Mouse (Mus musculus): ENCODE measurements at regions not wholly inside any gene's neighbourhood (a gene's known extent, or its start where the extent isn't known, plus 50 kb on each side); places are given as distances from the start of the nearest gene placed in this dataset.

GRCm38 (mm10) chr14:80789131-80789530 is 805.2 kb downstream of the Olfm4 start:
- no peak overlapping the region for H3K4me3 ChIP-seq
- H3K4me2 ChIP-seq, result no peak overlapping the region
- WGBS, result 67% methylated on average over 1 of the region's 1 CpGs
- no peaks in the 10 kb centered on the region for H3K4me1 ChIP-seq
- no peak for ATAC-seq (ENCODE audit: borderline replicate concordance, extremely low read depth, low FRiP score, low TSS enrichment)
- no peak overlapping the region for H3K9ac ChIP-seq
- no peaks in the 10 kb centered on the region for H3K27me3 ChIP-seq
- H3K36me3 ChIP-seq, result no peaks in the 10 kb centered on the region
- no peak overlapping the region for H3K27ac ChIP-seq
- H3K9me3 ChIP-seq, result no peaks in the 10 kb centered on the region

GRCm38 (mm10) chr14:80799370-80799959 is 815.6 kb downstream of the Olfm4 start:
- Histone ChIP-seq H3K36me3 (no peaks in the 10 kb centered on the region), H3K4me2 (no peak overlapping the region), H3K27ac (no peak overlapping the region), H3K9me3 (no peaks in the 10 kb centered on the region), H3K4me1 (no peaks in the 10 kb centered on the region), H3K9ac (no peak overlapping the region), H3K4me3 (no peak overlapping the region), H3K27me3 (no peaks in the 10 kb centered on the region)
- WGBS, result 76% methylated on average over 6 of the region's 6 CpGs
- ATAC-seq (ENCODE audit: borderline replicate concordance, extremely low read depth, low FRiP score, low TSS enrichment), result no peak

GRCm38 (mm10) chr14:80830476-80830875 is 846.6 kb downstream of the Olfm4 start:
- Histone ChIP-seq H3K9me3 (no peaks in the 10 kb centered on the region), H3K36me3 (no peaks in the 10 kb centered on the region), H3K27me3 (no peaks in the 10 kb centered on the region), H3K27ac (no peak overlapping the region), H3K4me2 (no peak overlapping the region), H3K4me1 (no peaks in the 10 kb centered on the region), H3K9ac (no peak overlapping the region), H3K4me3 (no peak overlapping the region)
- no peak for ATAC-seq (ENCODE audit: borderline replicate concordance, extremely low read depth, low FRiP score, low TSS enrichment)
- 75% methylated on average over 3 of the region's 3 CpGs for WGBS

- H3K27ac ChIP-seq, result no peak overlapping the region
- no peaks in the 10 kb centered on the region for H3K27me3 ChIP-seq
- no peaks in the 10 kb centered on the region for H3K9me3 ChIP-seq
- no peaks in the 10 kb centered on the region for H3K36me3 ChIP-seq
- no peak for ATAC-seq (ENCODE audit: borderline replicate concordance, extremely low read depth, low FRiP score, low TSS enrichment)
- no peaks in the 10 kb centered on the region for H3K4me1 ChIP-seq
- H3K4me3 ChIP-seq, result no peak overlapping the region
- WGBS, result 83% methylated on average over 4 of the region's 4 CpGs
- H3K4me2 ChIP-seq, result no peak overlapping the region
- H3K9ac ChIP-seq, result no peak overlapping the region
These were observed 860.7 kb downstream of the Olfm4 start for GRCm38 (mm10) chr14:80844550-80844949.

GRCm38 (mm10) chr14:80845576-80846269 is 861.8 kb downstream of the Olfm4 start:
- Histone ChIP-seq H3K4me3 (0 out of 2 replicates have a peak overlapping the region, but pooled peaks have one; percentile 2), H3K27ac (no peak overlapping the region), H3K9ac (no peak overlapping the region), H3K4me2 (peak overlapping the region; percentile 31), H3K27me3 (no peaks in the 10 kb centered on the region), H3K4me1 (no peaks in the 10 kb centered on the region), H3K36me3 (no peaks in the 10 kb centered on the region), H3K9me3 (no peaks in the 10 kb centered on the region)
- ATAC-seq (ENCODE audit: borderline replicate concordance, extremely low read depth, low FRiP score, low TSS enrichment), result peak; percentile 88
- WGBS, result 20% methylated on average over 14 of the region's 14 CpGs

- Histone ChIP-seq H3K9me3 (no peaks in the 10 kb centered on the region), H3K27ac (no peak overlapping the region), H3K9ac (no peak overlapping the region), H3K4me3 (no peak overlapping the region), H3K4me2 (no peak overlapping the region), H3K4me1 (no peaks in the 10 kb centered on the region), H3K27me3 (no peaks in the 10 kb centered on the region), H3K36me3 (no peaks in the 10 kb centered on the region)
- no peak for ATAC-seq (ENCODE audit: borderline replicate concordance, extremely low read depth, low FRiP score, low TSS enrichment)
- WGBS, result 81% methylated on average over 9 of the region's 9 CpGs
These were observed 862.7 kb downstream of the Olfm4 start for GRCm38 (mm10) chr14:80846420-80847083.

Data from lung, embryonic 15.5 days (tissue).